Mouse (Mus musculus) intestine, postnatal 0 days (tissue): ENCODE results near the gene Babam2. TPM values are rescaled to one million over a fixed set of nuclear protein-coding genes. Genes with fewer than 3 reads are reported as not detected.

Source experiments
- ATAC-seq: fragments of 200-750 bp; cut with Nextera tagmentation; 2 replicates; pipeline ENCODE4 v1.8.0; 2017; ENCODE audit warnings: mild to moderate bottlenecking, moderate TSS enrichment, moderate library complexity
- H3K27ac ChIP-seq: fragments of 300-500 bp; sonication (generic); 2 replicates; pipeline ENCODE4 v1.5.1; 2014; ENCODE audit warnings: mild to moderate bottlenecking, low read depth, low read length, moderate library complexity
- H3K27me3 ChIP-seq: fragments of 300-500 bp; sonication (generic); replicated peaks from 2 replicates; pipeline ENCODE4 v1.6.1; 2014; ENCODE audit warnings: low read length, mixed read lengths; ENCODE audit not compliant: control insufficient read depth, insufficient read depth
- H3K36me3 ChIP-seq: fragments of 300-500 bp; sonication (generic); 2 replicates; pipeline ENCODE4 v1.6.1; 2014; ENCODE audit warnings: mild to moderate bottlenecking, moderate library complexity; ENCODE audit not compliant: control insufficient read depth, insufficient read depth
- H3K4me1 ChIP-seq: fragments of 300-500 bp; sonication (generic); replicated peaks from 2 replicates; pipeline ENCODE4 v1.6.1; 2014; ENCODE audit warnings: antibody characterized with exemption, low read length, mixed read lengths; ENCODE audit not compliant: control insufficient read depth, insufficient read depth
- H3K4me2 ChIP-seq: fragments of 300-500 bp; sonication (generic); replicated peaks from 2 replicates; pipeline ENCODE4 v1.6.1; 2014; ENCODE audit warnings: low read depth, mild to moderate bottlenecking, moderate library complexity
- H3K4me3 ChIP-seq: fragments of 300-500 bp; sonication (generic); 2 replicates; pipeline ENCODE4 v1.5.1; 2014; ENCODE audit warnings: low read depth, low read length
- H3K9ac ChIP-seq: fragments of 300-500 bp; sonication (generic); 2 replicates; pipeline ENCODE4 v1.6.1; 2014; ENCODE audit warnings: mild to moderate bottlenecking, low read depth, low read length
- H3K9me3 ChIP-seq: fragments of 300-500 bp; sonication (generic); 2 replicates; pipeline ENCODE4 v1.6.1; 2016; ENCODE audit warnings: mixed run types; ENCODE audit not compliant: control insufficient read depth
- CTCF ChIP-seq: sonication (generic); IDR thresholded peaks from 2 replicates; pipeline ENCODE4 v1.5.1; 2016; ENCODE audit warnings: low read depth, mild to moderate bottlenecking, control low read depth, antibody characterized with exemption, moderate library complexity
- WGBS: fragments of 180-500 bp; shearing (Covaris S2); extraction: QIAGEN DNeasy Blood & Tissue Kit; methylation state at CpG from one replicate; pipeline ENCODE4 v1.1.7; 2014; 5-methylcytosine and 5-hydroxymethylcytosine counted together
- polyA plus RNA-seq: library from polyadenylated mRNA; unstranded; fragments of >200 nt; fragmentation: Nextera tagmentation; extraction: Ambion mirVana; gene quantifications from 2 replicates; pipeline ENCODE4 v1.2.1, GENCODE M21; 2015

Babam2 gene
- polyA plus RNA-seq, 1 experiment from 2014 or later, result 53.8 TPM

DNA sequence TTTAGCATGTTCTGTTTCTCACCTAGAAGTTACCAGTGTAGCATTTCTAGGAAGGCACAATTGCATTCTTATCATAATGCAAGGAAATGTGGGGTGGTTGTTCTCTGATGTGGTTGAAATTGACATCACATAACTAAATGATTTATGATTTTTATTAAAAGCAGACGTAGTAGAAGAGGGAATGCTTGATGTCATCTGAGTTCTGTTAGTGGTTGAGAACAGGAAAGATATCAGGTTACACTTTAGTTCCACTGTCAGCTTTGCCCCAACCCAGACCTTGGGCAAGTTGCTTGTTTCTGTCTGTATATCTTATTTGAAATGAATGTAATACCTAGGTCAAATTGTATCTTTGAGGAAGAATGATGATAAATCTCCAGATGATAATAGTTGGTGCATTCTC is 162.9 kb downstream of the Babam2 start:
- no peaks in the 10 kb centered on the region for H3K4me1 ChIP-seq
- ATAC-seq, result no peak
- no peak overlapping the region for H3K4me3 ChIP-seq
- no peaks in the 10 kb centered on the region for H3K9me3 ChIP-seq
- no peak overlapping the region for H3K9ac ChIP-seq
- H3K27me3 ChIP-seq, result no peaks in the 10 kb centered on the region
- H3K36me3 ChIP-seq, result no peaks in the 10 kb centered on the region
- 36% methylated on average over 1 of the region's 1 CpGs for WGBS
- no peak overlapping the region for H3K27ac ChIP-seq
- no peak overlapping the region for H3K4me2 ChIP-seq
- TF ChIP-seq CTCF, result no peak

DNA sequence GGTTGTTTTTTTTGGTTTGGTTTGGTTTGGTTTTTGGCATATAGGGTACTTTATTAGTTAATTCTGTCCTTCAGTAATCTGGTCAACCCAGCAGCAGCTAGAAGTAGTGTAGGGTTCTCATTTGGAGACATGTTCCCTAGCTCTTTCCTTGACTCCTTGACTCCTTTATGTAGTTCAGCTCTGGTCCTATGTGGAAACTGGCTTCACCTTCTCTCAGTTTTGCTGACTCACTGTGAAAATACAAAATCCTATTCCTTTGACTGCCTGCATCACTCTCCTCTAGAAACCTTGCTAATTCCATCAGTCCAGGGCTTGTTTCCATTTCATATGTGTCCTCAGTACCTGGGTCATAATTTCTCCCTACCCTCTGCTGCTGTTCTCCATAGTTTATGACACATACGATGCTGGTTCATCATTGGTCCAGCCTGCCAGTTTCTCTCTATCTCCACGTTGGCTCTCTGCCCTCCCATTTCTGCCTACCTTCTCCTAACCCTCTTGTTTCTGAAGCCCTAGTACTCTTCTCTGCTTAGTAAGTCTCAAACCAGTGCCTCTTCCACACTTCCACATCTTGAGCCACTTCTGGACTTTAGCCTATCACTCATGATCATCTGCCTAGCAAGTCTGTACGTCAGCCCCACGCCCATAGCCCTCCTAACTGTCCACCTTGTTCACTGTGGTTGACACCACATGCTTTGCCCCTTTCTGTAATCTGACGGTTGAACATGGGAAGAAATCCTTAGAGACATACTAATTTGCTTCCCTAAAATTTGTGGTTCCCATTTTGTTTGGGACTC is 163.5 kb downstream of the Babam2 start:
- no peak for TF ChIP-seq CTCF
- no peaks in the 10 kb centered on the region for H3K36me3 ChIP-seq
- no peak overlapping the region for H3K4me3 ChIP-seq
- H3K27ac ChIP-seq, result no peak overlapping the region
- no peak overlapping the region for H3K9ac ChIP-seq
- no peaks in the 10 kb centered on the region for H3K9me3 ChIP-seq
- H3K4me1 ChIP-seq, result no peaks in the 10 kb centered on the region
- WGBS, result 66% methylated on average over 5 of the region's 5 CpGs
- no peak overlapping the region for H3K4me2 ChIP-seq
- no peaks in the 10 kb centered on the region for H3K27me3 ChIP-seq
- no peak for ATAC-seq

DNA sequence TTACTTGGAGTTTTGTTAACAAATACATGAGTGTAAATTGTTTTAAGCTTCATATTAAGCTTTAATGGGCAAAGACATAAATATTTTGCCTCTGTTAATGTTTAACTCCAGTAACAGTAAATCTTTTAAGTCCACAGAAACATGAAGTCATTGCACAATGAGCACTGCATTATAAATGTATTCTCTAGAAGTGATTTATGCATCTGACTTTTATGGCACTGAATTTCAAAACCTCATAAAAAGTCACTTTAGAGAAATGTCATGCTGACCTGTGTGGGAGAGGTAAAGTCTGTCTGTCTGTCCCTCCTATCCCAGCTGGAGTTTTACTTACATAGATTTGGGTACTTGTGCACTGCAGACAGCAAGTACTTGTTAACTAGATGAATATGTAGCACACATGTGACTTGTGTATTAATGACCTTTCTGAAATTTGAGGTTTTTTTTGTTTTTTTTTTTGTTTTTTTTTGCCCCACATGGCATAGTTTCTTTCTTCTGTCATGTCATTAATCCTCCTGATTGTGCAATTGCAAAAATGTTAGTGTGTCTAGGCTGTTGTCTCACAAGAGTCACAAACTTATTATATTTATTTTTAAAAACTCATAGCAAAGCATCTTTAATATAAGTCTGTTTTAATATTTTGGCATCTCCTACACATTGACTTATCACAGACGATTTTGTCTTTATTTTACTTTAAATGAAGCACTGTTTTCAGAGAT is 165.4 kb downstream of the Babam2 start:
- Histone ChIP-seq H3K9ac (no peak overlapping the region), H3K36me3 (no peaks in the 10 kb centered on the region), H3K27ac (no peak overlapping the region), H3K4me1 (no peaks in the 10 kb centered on the region), H3K9me3 (no peaks in the 10 kb centered on the region), H3K27me3 (no peaks in the 10 kb centered on the region), H3K4me2 (0 out of 2 replicates have a peak overlapping the region, but pooled peaks have one; percentile 14), H3K4me3 (no peak overlapping the region)
- no peak for TF ChIP-seq CTCF
- ATAC-seq, result peak; percentile 71
- WGBS, result 50% methylated on average over 1 of the region's 1 CpGs

DNA sequence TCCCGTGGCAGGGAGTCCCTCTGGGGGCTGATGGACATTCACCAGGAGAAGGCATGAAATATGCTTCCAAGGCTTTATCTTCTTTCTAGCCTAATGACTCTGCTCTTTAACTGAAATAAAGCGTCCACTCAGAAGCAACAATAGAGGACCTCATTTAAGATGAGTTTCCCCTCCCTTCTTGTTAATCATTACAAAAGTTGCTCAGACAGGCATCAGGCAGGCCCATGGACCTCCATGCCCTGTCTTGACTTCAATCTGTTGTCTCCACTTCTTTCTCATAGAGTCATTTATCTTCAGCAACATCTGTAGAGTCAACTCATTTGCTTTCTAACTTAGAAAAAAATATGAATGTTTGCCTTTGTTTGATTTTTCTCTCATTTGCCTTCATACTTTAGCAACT is 166.6 kb downstream of the Babam2 start:
- ATAC-seq, result no peak
- 24% methylated on average over 2 of the region's 2 CpGs for WGBS
- Histone ChIP-seq H3K27ac (no peak overlapping the region), H3K9me3 (no peaks in the 10 kb centered on the region), H3K4me1 (no peaks in the 10 kb centered on the region), H3K36me3 (no peaks in the 10 kb centered on the region), H3K27me3 (no peaks in the 10 kb centered on the region), H3K9ac (no peak overlapping the region), H3K4me3 (no peak overlapping the region), H3K4me2 (no peak overlapping the region; the same call in 1 of the 2 replicates)
- TF ChIP-seq CTCF, result no peak

DNA sequence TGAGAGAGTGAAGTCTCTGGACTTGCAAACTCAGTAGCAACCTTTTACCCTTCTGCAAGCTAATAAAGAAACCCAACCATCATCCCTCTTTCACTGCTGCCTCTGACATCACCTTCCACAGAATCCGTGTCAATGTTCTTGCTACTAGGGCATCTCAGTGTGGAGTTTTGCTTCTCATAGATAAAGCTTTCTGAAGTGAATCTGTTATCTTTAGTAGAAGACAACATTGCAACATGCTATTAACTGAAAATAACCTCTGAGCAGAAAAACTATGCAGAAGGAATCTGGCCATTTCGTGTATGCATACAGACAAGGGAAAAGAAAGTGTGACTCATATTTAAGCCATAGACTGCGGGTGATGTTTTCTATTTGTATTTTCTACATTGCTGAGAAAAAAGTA is 168.6 kb downstream of the Babam2 start:
- TF ChIP-seq CTCF, result no peak
- Histone ChIP-seq H3K27me3 (no peaks in the 10 kb centered on the region), H3K36me3 (no peaks in the 10 kb centered on the region), H3K4me2 (no peak overlapping the region), H3K27ac (peak overlapping the region; percentile 41; the same call in 1 of the 2 replicates), H3K9ac (no peak overlapping the region), H3K9me3 (no peaks in the 10 kb centered on the region), H3K4me1 (0 out of 2 replicates have a peak, but pooled peaks cover 2% of the 10 kb centered on the region), H3K4me3 (no peak overlapping the region)
- no peak for ATAC-seq
- 37% methylated on average over 3 of the region's 3 CpGs for WGBS

DNA sequence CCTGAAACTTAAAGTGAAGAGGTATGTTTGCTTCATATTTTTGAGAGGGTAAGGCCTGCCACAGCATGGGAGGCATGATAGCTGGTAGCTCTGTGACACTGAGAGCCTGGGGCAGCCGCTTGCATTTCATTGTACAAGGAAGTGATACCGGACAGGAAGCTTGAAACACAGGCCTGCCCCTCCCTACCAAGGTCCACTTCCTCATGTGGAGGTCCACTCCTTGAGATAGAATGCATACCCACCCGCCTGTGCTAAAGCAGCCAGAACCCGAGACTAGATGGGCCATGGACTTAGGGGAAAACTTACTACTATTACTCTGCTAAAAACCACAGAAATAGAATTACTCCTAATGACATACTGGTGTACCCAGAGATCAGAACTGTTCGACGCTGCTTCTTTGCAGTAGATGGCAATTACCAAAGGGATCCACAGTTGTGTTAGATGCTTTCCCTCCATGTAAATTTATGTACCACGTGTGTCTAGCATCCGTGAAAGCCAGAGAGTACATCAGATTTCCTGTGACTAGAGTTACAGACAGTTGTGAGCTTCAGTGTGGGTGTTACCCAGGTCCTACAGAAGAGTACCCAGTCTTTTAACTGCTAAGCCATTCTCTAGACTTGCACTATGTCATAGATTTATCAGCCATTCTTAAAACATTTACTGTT is 173.5 kb downstream of the Babam2 start:
- 57% methylated on average over 8 of the region's 8 CpGs for WGBS
- H3K9ac ChIP-seq, result no peak overlapping the region
- no peaks in the 10 kb centered on the region for H3K36me3 ChIP-seq
- H3K27ac ChIP-seq, result peak overlapping the region; percentile 66
- 0 out of 2 replicates have a peak overlapping the region, but pooled peaks have one; percentile 17 for H3K4me2 ChIP-seq
- no peak overlapping the region for H3K4me3 ChIP-seq
- peak; percentile 82 for ATAC-seq
- 0 out of 2 replicates have a peak, but pooled peaks cover 2% of the 10 kb centered on the region for H3K4me1 ChIP-seq
- no peak for TF ChIP-seq CTCF
- no peaks in the 10 kb centered on the region for H3K9me3 ChIP-seq
- H3K27me3 ChIP-seq, result no peaks in the 10 kb centered on the region
